Mouse (Mus musculus): ENCODE results near the gene Ift43.

Gene Ift43

DNA sequence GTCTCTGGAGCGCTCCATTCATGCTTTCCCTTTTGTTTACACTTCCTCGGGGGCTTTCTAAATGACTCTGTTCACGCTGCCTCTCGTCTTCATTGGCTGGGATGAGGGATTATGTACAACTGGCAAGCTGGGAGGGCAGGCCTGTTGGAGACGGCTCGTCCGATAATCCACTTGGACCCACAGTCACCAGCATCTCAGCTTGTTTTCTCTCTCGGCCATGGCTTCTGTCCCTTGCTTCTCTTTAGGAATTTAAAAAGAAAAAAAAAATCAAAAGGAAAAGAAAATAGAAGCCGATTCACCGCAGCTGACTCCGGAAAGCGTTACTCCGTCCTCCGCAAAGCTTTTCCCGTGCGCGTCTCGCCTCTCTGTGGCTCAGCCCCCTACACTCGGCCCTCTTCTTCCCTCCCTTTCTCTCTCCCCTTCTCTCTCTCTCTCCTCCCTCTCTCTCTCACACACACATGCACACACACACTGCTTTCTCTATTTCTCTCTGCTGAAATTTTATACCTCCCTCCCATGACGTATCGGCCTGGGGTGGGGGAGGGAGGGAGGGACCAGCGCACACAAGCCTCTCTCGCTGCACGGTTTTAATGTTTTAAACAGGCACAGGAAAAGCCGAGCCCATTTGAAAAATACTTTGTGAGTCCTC is 3.7 kb upstream of the Ift43 start, which contains the start of gene Tgfb3:
TSS of gene Tgfb3 (minus strand) at position 489 of the 649 bp plus-strand sequence.
- peak; percentile 79 for DNase-seq (ENCODE audit: low read depth)

DNA sequence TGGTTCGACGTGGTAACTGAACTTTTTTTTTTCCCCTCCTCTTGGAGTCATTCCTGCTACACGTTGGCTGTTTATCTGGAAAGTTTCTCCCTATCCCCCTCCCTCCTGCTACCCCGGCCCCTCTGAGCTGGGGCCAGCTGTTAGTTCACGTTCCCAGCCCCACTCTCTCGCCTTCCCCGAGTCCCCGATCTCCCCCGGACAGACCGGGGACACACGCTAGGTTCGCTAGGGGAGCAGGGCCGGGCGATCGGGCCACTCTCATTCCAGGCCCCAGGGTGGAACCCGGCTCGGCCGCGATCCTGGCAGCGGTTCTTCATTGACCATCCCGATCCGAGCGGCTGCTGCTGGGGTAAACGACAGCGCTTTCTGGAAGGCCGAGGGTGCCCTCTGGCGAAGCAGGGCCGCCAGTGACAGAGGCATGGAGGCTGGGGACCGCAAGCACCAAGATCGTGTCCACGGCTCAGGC is 3.1 kb upstream of the Ift43 start:
- DNase-seq (ENCODE audit: low read depth), result peak; percentile 90

- DNase-seq (ENCODE audit: low read depth), result no peak
These were observed 3.5 kb downstream of the Ift43 start for GRCm38 (mm10) chr12:86085873-86086272.

DNA sequence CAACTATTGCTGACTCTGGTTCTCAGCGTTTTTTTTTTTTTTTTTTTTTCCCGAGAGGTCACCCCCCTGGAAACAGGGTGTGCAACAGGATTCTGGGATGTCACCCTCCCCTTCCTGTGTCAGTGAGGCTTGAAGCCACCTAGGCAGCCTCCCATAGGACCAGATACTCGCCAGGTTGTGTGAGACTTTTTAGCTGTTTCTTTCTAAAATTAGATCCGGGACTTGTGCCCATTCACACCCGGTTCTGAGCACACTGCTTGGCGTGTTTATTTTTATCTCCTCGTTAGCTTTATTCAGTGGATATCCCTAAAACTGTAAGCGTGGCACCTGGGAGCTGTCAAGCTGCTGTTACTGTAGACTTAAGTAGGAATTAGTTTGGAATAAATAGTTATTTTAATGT is 4.2 kb downstream of the Ift43 start:
- no peak for DNase-seq (ENCODE audit: low read depth)

- DNase-seq (ENCODE audit: low read depth), result no peak
These were observed 5.7 kb downstream of the Ift43 start for GRCm38 (mm10) chr12:86088042-86088441.

DNA sequence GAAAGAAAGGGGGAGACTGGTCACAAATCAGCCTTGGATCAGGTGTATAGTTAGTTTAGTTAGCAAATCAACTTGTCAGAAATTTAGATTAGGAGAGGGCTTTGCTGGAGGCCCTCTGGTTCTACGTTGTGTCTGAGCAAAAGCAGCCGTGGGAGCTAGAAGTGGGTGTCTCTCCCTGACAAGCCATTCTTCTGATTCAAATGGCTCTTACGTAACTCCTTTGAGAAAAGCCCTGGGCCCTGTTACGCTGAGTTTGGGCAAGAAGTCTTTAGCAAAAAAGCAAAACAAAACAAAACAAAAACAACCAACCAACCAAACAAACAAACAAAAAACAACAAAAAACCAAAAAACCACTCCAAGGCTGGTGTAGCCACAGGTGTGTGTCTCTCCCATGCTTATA is 8.4 kb downstream of the Ift43 start:
- DNase-seq (ENCODE audit: low read depth), result no peak

GRCm38 (mm10) chr12:86091601-86092132 is 9.3 kb downstream of the Ift43 start:
- no peak for DNase-seq (ENCODE audit: low read depth)

DNA sequence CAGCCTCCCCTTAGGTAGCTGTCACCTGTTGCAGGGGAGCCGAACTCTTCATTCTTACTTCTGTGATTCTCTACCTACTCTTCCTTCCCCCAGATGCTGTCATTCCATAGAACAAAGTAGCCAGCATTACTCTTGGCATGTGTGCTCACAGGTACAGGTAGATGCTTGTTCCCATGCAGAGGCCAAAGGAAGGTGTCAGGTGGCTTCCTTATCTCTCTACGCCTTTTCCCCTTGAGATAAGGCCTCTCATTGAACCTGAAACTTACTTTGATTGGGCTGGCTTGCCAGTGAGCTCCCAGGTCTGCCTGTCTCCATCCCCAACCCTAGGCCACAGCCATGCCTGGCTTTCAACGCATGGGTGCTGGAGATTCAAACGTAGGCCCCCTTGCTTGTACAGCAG is 11.7 kb downstream of the Ift43 start:
- no peak for DNase-seq (ENCODE audit: low read depth)

- DNase-seq (ENCODE audit: low read depth), result no peak
These were observed 13.5 kb downstream of the Ift43 start for GRCm38 (mm10) chr12:86095806-86096205.

DNA sequence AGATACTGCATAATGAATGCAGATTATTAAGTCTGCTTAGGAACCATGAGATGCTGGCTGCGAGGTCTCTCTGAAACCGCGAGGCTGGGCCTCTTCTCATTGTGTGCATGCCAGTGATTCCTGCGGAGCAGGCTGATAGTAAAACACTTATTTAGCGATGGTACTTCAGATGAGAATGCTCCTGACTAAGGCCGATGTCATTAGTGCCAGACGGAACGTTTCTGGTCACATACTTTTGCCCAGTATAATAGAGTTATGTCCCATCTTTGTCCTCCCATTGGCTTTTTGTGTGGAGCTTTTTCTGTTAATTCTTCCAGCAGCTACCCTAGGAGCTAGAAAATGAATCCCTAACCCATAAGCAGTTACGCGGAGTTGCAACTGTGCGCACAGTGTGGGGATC is 15.4 kb downstream of the Ift43 start:
- no peak for DNase-seq (ENCODE audit: low read depth)

GRCm38 (mm10) chr12:86100711-86101110 is 18.4 kb downstream of the Ift43 start:
- no peak for DNase-seq (ENCODE audit: low read depth)

DNA sequence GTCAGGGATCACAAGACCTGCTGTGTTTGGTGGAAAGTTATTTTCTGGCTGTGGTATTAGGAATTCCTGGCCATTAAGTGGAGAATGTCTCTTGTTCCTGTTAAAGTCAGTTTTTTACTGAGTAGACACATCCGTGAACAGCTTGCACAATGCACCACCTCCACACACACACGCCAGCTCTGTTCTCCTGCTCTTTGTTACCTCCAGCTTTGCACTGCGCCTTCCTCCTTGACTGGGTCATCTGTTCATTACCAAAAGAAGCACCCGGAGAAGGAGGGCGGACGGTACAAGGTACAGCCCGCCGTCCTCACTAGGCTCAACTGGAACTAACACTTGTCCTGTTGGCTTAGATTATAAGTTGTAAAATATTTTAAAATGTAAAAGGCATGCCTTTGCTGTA is 20.3 kb downstream of the Ift43 start:
- no peak for DNase-seq (ENCODE audit: low read depth)

DNA sequence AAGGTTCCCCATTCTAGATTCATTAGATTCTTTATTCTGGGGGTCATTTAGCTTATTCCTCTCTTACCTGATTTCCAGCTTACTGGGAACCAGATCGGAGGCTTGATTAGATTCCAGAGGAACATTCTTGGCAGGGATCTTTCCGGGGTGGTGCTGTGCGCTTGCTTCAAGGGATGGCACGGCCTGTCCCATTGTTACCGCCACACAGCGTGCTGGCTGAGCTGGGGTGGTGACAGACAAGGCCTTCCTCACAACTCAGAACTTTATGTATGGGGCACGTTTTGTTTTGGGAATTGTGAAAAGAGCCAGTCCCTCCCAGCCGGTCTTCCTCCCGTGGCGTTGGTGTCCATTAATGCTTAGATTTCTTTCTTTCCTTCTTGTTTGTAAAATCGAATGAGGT is 21.1 kb downstream of the Ift43 start:
- no peak for DNase-seq (ENCODE audit: low read depth)

- no peak for DNase-seq (ENCODE audit: low read depth)
These were observed 21.5 kb downstream of the Ift43 start for GRCm38 (mm10) chr12:86103852-86104251.

- DNase-seq (ENCODE audit: low read depth), result no peak
These were observed 22.0 kb downstream of the Ift43 start for GRCm38 (mm10) chr12:86104297-86104696.

GRCm38 (mm10) chr12:86105546-86105945 is 23.2 kb downstream of the Ift43 start:
- no peak for DNase-seq (ENCODE audit: low read depth)

GRCm38 (mm10) chr12:86106086-86106485 is 23.7 kb downstream of the Ift43 start:
- DNase-seq (ENCODE audit: low read depth), result no peak

DNA sequence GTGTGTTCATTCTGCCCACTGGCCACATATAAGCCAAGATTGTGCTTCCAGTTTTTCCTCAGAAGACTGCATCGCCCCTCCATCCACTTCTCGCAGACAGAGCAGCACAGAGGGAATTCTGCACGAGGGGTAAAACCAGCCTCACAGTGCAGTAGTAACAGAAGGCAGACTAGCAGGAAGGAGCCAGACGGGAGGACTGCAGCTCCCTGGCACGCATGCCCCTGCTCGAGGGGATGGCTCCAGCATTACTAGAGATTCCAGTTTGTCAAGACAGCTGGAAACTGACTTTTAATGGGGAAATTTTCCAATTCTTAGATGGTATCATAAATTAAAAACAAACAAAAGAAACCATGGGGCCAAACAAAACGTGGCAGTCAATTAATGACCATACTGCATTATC is 25.3 kb downstream of the Ift43 start:
- no peak for DNase-seq (ENCODE audit: low read depth)

- no peak for DNase-seq (ENCODE audit: low read depth)
These were observed 27.2 kb downstream of the Ift43 start for GRCm38 (mm10) chr12:86109531-86109930.

- peak; percentile 57 for DNase-seq (ENCODE audit: low read depth)
These were observed 28.3 kb downstream of the Ift43 start for GRCm38 (mm10) chr12:86110637-86111036.

DNA sequence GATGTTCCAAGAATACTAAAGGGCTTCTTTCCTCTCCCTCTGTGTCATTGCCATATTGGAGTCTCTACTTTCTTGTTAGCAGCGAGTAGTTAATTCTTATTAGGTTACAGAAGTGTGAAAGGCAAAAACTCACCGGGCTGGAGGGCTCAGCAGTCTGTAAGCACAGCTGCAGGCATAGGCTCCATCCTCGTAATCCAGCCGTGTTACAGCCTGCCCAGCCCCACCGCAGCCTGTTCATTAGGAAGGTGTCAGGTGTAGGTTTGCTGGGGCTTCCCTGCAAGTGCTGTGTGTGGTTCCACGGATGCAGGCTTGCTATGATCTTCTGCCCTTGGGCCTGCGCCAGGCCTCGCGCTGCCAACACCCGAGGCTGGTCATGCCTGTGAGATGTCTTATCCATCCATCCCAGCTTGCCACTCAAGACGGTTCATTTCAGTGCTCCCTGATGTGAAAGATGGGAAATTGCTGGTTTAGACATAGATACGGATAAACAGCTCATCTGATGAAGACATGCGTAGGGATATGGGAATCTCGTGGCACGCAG is 34.0 kb downstream of the Ift43 start:
- DNase-seq (ENCODE audit: low read depth), result no peak

DNA sequence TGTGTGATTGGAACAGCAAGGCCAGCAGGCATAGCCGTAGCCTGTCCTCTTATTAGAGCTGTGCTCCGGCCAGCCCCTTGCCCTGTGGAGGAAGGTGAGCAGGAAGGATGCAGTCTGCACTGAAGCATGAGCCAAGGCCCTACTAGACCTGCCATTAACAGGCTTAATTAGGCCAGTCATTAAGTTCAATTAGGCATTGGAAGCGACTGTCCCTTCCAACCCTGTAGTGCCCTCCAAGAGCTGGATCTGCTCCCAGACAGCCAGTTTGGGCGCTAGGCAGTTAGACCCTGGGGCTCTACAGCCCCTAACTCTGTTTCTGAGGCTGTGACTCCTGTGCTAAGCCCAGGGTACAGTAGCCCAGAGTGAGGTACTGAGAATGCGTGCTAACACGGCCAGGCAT is 41.7 kb downstream of the Ift43 start:
- DNase-seq (ENCODE audit: low read depth), result no peak

DNA sequence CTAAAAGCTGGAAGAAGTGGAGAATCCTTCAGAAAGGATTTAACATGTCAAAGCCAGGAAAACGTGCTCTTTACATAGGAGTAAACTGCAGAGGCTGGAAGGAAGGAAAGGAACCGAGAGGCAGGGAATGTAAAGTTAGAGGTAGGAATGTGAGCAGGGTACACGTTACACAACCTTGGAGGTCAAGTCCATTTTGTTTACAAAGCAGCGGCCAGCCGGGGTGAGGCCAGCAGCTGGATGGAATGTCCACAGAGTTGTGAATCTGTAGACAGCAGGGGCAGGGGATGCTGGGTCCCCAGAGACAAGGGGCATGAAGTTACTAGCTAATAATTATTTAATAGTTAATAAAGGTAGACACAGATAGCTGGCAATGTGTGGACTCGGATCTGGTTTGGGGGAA is 45.8 kb downstream of the Ift43 start:
- DNase-seq (ENCODE audit: low read depth), result no peak

DNA sequence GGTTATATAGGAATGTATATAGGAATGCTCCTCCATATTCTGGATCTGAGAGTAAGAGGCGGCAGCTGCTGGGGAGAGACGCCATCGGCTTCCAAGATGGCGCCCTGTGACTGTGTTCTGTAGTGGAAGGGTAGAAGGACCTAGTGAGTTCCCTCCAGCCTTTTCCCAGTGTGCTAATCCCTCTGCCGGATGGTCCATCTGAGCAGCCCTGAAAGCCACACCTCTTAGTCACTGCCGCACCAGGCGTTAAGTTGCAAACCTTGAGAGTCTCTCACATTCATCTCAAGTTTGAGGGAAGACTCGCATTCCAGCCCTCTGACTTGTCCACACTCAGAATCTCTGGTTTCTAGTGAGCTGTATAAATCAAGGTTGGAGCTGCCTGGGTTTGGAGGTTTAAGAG is 46.7 kb downstream of the Ift43 start:
- no peak for DNase-seq (ENCODE audit: low read depth)
